Mouse (Mus musculus) induced T-regulatory cell, adult 2 months (primary cell): ENCODE measurements at regions not wholly inside any gene's neighbourhood (a gene's known extent, or its start where the extent isn't known, plus 50 kb on each side); places are given as distances from the start of the nearest gene placed in this dataset.

ENCODE experiments used
- DNase-seq: peaks from one replicate; pipeline ENCODE4 v3.0.0-alpha.2; 2012; ENCODE audit warnings: low read depth

- no peak for DNase-seq
Observed at GRCm38 (mm10) chr10:122515698-122516097, 67.4 kb downstream of the Avpr1a start.

GRCm38 (mm10) chr10:122519274-122519790 lies 71.0 kb downstream of the Avpr1a start:
- no peak for DNase-seq

GRCm38 (mm10) chr10:122519981-122520380 lies 71.7 kb downstream of the Avpr1a start:
- DNase-seq = no peak

GRCm38 (mm10) chr10:122522631-122523030 lies 74.3 kb downstream of the Avpr1a start:
- DNase-seq = no peak

- no peak for DNase-seq
Observed at GRCm38 (mm10) chr10:122525360-122525759, 77.1 kb downstream of the Avpr1a start.

- no peak for DNase-seq
Observed at GRCm38 (mm10) chr10:122525807-122526206, 77.5 kb downstream of the Avpr1a start.

GRCm38 (mm10) chr10:122528222-122528621 lies 79.9 kb downstream of the Avpr1a start:
- DNase-seq = no peak

- DNase-seq = peak; percentile 80
Observed at GRCm38 (mm10) chr10:122528973-122529703, 80.8 kb downstream of the Avpr1a start.

GRCm38 (mm10) chr10:122534714-122535113 lies 86.4 kb downstream of the Avpr1a start:
- DNase-seq = no peak

GRCm38 (mm10) chr10:122535137-122535536 lies 86.8 kb downstream of the Avpr1a start:
- DNase-seq = no peak

- DNase-seq = no peak
Observed at GRCm38 (mm10) chr10:122539655-122540054, 91.4 kb downstream of the Avpr1a start.

- no peak for DNase-seq
Observed at GRCm38 (mm10) chr10:122542573-122542972, 94.3 kb downstream of the Avpr1a start.

GRCm38 (mm10) chr10:122544096-122544720 lies 95.9 kb downstream of the Avpr1a start:
- peak; percentile 84 for DNase-seq

GRCm38 (mm10) chr10:122545029-122545428 lies 96.7 kb downstream of the Avpr1a start:
- no peak for DNase-seq

- DNase-seq = no peak
Observed at GRCm38 (mm10) chr10:122551586-122551985, 103.3 kb downstream of the Avpr1a start.

GRCm38 (mm10) chr10:122553124-122553822 lies 105.0 kb downstream of the Avpr1a start:
- peak; percentile 78 for DNase-seq

GRCm38 (mm10) chr10:122553851-122554250 lies 105.6 kb downstream of the Avpr1a start:
- no peak for DNase-seq

GRCm38 (mm10) chr10:122558660-122559059 lies 110.4 kb downstream of the Avpr1a start:
- no peak for DNase-seq

GRCm38 (mm10) chr10:122560001-122560695 lies 111.8 kb downstream of the Avpr1a start:
- no peak for DNase-seq

- DNase-seq = no peak
Observed at GRCm38 (mm10) chr10:122561924-122562323, 113.6 kb downstream of the Avpr1a start.

GRCm38 (mm10) chr10:122562542-122562941 lies 114.2 kb downstream of the Avpr1a start:
- no peak for DNase-seq

- DNase-seq = no peak
Observed at GRCm38 (mm10) chr10:122563973-122564372, 114.6 kb upstream of the Ppm1h start.
